Mouse (Mus musculus): ENCODE results near the gene Urb2.
"Not testable (repeated sequence)": the region's sequence is repeated elsewhere in the genome, so short reads cannot be mapped to it uniquely, and the experiment has no call there.

GRCm38 (mm10) chr8:124026265-124026664 lies 5.0 kb downstream of the Urb2 start:
- TF ChIP-seq POLR2A (IDR thresholded peaks at IDR 0.05; ENCODE audit: control insufficient read depth, low read depth, low read length); CTCF (IDR thresholded peaks at IDR 0.05; ENCODE audit: control insufficient read depth, insufficient read depth, insufficient replicate concordance, low read depth, low read length): not testable (repeated sequence)

Measured in testis, adult 2 months (tissue).